Mouse (Mus musculus) ES-Bruce4 (cell line): ENCODE measurements around the gene Stk38.

Experiments used
- CTCF ChIP-seq: IDR thresholded peaks from one replicate; pipeline ENCODE4 v1.8.1; 2011; ENCODE audit warnings: low read depth, low read length
- POLR2A ChIP-seq: IDR thresholded peaks from one replicate; pipeline ENCODE4 v1.8.1; 2011; ENCODE audit warnings: low read length; ENCODE audit not compliant: insufficient read depth

- TF ChIP-seq POLR2A (no peak), CTCF (no peak)
These were observed 1.4 kb upstream of the Stk38 start for GRCm38 (mm10) chr17:29009181-29009580.
